Mouse (Mus musculus) ES-Bruce4 (cell line): ENCODE data around the gene Slc5a2.

ENCODE experiments used
- CTCF ChIP-seq: IDR thresholded peaks from one replicate; pipeline ENCODE4 v1.8.1; 2011; ENCODE audit warnings: low read depth, low read length
- POLR2A ChIP-seq: IDR thresholded peaks from one replicate; pipeline ENCODE4 v1.8.1; 2011; ENCODE audit warnings: low read length; ENCODE audit not compliant: insufficient read depth

GRCm38 (mm10) chr7:128285060-128285459 lies 19.6 kb downstream of the Slc5a2 start:
- TF ChIP-seq CTCF: no peak
- no peak for TF ChIP-seq POLR2A
